Mouse (Mus musculus) hindbrain, embryonic 14.5 days (tissue): Measurements from ENCODE around the gene Slc25a17. TPM values are rescaled to one million over a fixed set of nuclear protein-coding genes. Genes with fewer than 3 reads are reported as not detected.

Source experiments
- ATAC-seq: fragments of 200-750 bp; cut with Nextera tagmentation; 2 replicates; pipeline ENCODE4 v1.8.0; 2017; ENCODE audit warnings: moderate number of reproducible peaks, mild to moderate bottlenecking, moderate TSS enrichment, moderate library complexity; ENCODE audit not compliant: low FRiP score
- DNase-seq: peaks from one replicate; pipeline ENCODE4 v3.0.0-alpha.2; 2015; ENCODE audit warnings: low spot score
- H3K27ac ChIP-seq: fragments of 300-500 bp; sonication (generic); 2 replicates; pipeline ENCODE4 v1.5.1; 2014; ENCODE audit warnings: mild to moderate bottlenecking, moderate library complexity
- H3K27me3 ChIP-seq: fragments of 300-500 bp; sonication (generic); 2 replicates; pipeline ENCODE4 v1.6.1; 2014; ENCODE audit warnings: mild to moderate bottlenecking, low read length, mixed read lengths; ENCODE audit not compliant: control insufficient read depth, insufficient read depth
- H3K36me3 ChIP-seq: fragments of 300-500 bp; sonication (generic); replicated peaks from 2 replicates; pipeline ENCODE4 v1.6.1; 2014; ENCODE audit not compliant: control insufficient read depth, insufficient read depth
- H3K4me1 ChIP-seq: fragments of 300-500 bp; sonication (generic); replicated peaks from 2 replicates; pipeline ENCODE4 v1.6.1; 2014; ENCODE audit warnings: antibody characterized with exemption, low read length, mixed read lengths; ENCODE audit not compliant: control insufficient read depth, insufficient read depth
- H3K4me2 ChIP-seq: fragments of 300-500 bp; sonication (generic); replicated peaks from 2 replicates; pipeline ENCODE4 v1.6.1; 2014; ENCODE audit warnings: mild to moderate bottlenecking, moderate library complexity
- H3K4me3 ChIP-seq: fragments of 300-500 bp; sonication (generic); replicated peaks from 2 replicates; pipeline ENCODE4 v1.5.1; 2014; ENCODE audit warnings: mild to moderate bottlenecking, low read length
- H3K9ac ChIP-seq: fragments of 300-500 bp; sonication (generic); 2 replicates; pipeline ENCODE4 v1.6.1; 2014
- H3K9me3 ChIP-seq: fragments of 300-500 bp; sonication (generic); 2 replicates; pipeline ENCODE4 v1.6.1; 2016; ENCODE audit warnings: low read length; ENCODE audit not compliant: control insufficient read depth
- WGBS: fragments of 180-500 bp; shearing (Covaris S2); extraction: QIAGEN DNeasy Blood & Tissue Kit; methylation state at CpG from one replicate; pipeline ENCODE4 v1.1.7; 2014; 5-methylcytosine and 5-hydroxymethylcytosine counted together
- polyA plus RNA-seq: library from polyadenylated mRNA; unstranded; fragments of >200 nt; fragmentation: Nextera tagmentation; extraction: Ambion mirVana; gene quantifications from 2 replicates; pipeline ENCODE4 v1.2.1, GENCODE M21; 2014

Gene Slc25a17
- polyA plus RNA-seq, 1 experiment from 2014 or later: 130 TPM

GRCm38 (mm10) chr15:81300520-81301069 lies 60.0 kb downstream of the Slc25a17 start:
- Histone ChIP-seq H3K4me2 (no peak overlapping the region), H3K4me3 (no peak overlapping the region), H3K9ac (no peak overlapping the region), H3K27me3 (no peaks in the 10 kb centered on the region), H3K27ac (no peak overlapping the region), H3K9me3 (no peaks in the 10 kb centered on the region), H3K36me3 (no peaks in the 10 kb centered on the region), H3K4me1 (no peaks in the 10 kb centered on the region)
- no peak for DNase-seq
- WGBS: 92% methylated on average over 3 of the region's 3 CpGs
- ATAC-seq: no peak

- no peaks in the 10 kb centered on the region for H3K36me3 ChIP-seq
- no peaks in the 10 kb centered on the region for H3K4me1 ChIP-seq
- H3K4me2 ChIP-seq: no peak overlapping the region
- H3K4me3 ChIP-seq: no peak overlapping the region
- H3K9me3 ChIP-seq: no peaks in the 10 kb centered on the region
- H3K9ac ChIP-seq: no peak overlapping the region
- H3K27ac ChIP-seq: no peak overlapping the region
- 92% methylated on average over 4 of the region's 4 CpGs for WGBS
- H3K27me3 ChIP-seq: no peaks in the 10 kb centered on the region
- DNase-seq: no peak
- no peak for ATAC-seq
Observed at GRCm38 (mm10) chr15:81299549-81299948, 61.1 kb downstream of the Slc25a17 start.

GRCm38 (mm10) chr15:81298213-81298612 lies 62.4 kb downstream of the Slc25a17 start:
- no peak overlapping the region for H3K27ac ChIP-seq
- 80% methylated on average over 6 of the region's 6 CpGs for WGBS
- DNase-seq: no peak
- H3K4me2 ChIP-seq: no peak overlapping the region
- H3K4me1 ChIP-seq: no peaks in the 10 kb centered on the region
- H3K27me3 ChIP-seq: no peaks in the 10 kb centered on the region
- H3K4me3 ChIP-seq: no peak overlapping the region
- no peaks in the 10 kb centered on the region for H3K36me3 ChIP-seq
- no peak overlapping the region for H3K9ac ChIP-seq
- ATAC-seq: no peak
- no peaks in the 10 kb centered on the region for H3K9me3 ChIP-seq

GRCm38 (mm10) chr15:81297543-81297942 lies 63.1 kb downstream of the Slc25a17 start:
- Histone ChIP-seq H3K27me3 (no peaks in the 10 kb centered on the region), H3K36me3 (no peaks in the 10 kb centered on the region), H3K9ac (no peak overlapping the region), H3K4me2 (no peak overlapping the region), H3K9me3 (no peaks in the 10 kb centered on the region), H3K27ac (no peak overlapping the region), H3K4me3 (no peak overlapping the region), H3K4me1 (no peaks in the 10 kb centered on the region)
- ATAC-seq (no peak), DNase-seq (no peak)
- WGBS: 89% methylated on average over 3 of the region's 3 CpGs

- DNase-seq (no peak), ATAC-seq (no peak)
- no peak overlapping the region for H3K27ac ChIP-seq
- no peaks in the 10 kb centered on the region for H3K27me3 ChIP-seq
- no peak overlapping the region for H3K9ac ChIP-seq
- no peak overlapping the region for H3K4me3 ChIP-seq
- no peaks in the 10 kb centered on the region for H3K9me3 ChIP-seq
- no peaks in the 10 kb centered on the region for H3K4me1 ChIP-seq
- H3K4me2 ChIP-seq: no peak overlapping the region
- no peaks in the 10 kb centered on the region for H3K36me3 ChIP-seq
- 95% methylated on average over 10 of the region's 10 CpGs for WGBS
Observed at GRCm38 (mm10) chr15:81294897-81295296, 65.7 kb downstream of the Slc25a17 start.

GRCm38 (mm10) chr15:81294386-81294785 lies 66.2 kb downstream of the Slc25a17 start:
- Histone ChIP-seq H3K27ac (no peak overlapping the region), H3K4me2 (no peak overlapping the region), H3K9ac (no peak overlapping the region), H3K4me1 (no peaks in the 10 kb centered on the region), H3K4me3 (no peak overlapping the region), H3K9me3 (no peaks in the 10 kb centered on the region), H3K36me3 (no peaks in the 10 kb centered on the region), H3K27me3 (no peaks in the 10 kb centered on the region)
- WGBS: 74% methylated on average over 12 of the region's 12 CpGs
- no peak for DNase-seq
- ATAC-seq: no peak

GRCm38 (mm10) chr15:81290747-81291146 lies 69.9 kb downstream of the Slc25a17 start:
- no peak for DNase-seq
- 87% methylated on average over 9 of the region's 9 CpGs for WGBS

GRCm38 (mm10) chr15:81290230-81290629 lies 70.4 kb downstream of the Slc25a17 start:
- H3K36me3 ChIP-seq: no peaks in the 10 kb centered on the region
- H3K27me3 ChIP-seq: no peaks in the 10 kb centered on the region
- H3K27ac ChIP-seq: no peak overlapping the region
- DNase-seq (no peak), ATAC-seq (no peak)
- 89% methylated on average over 4 of the region's 4 CpGs for WGBS
- no peaks in the 10 kb centered on the region for H3K9me3 ChIP-seq
- no peak overlapping the region for H3K4me2 ChIP-seq
- H3K9ac ChIP-seq: no peak overlapping the region
- no peak overlapping the region for H3K4me3 ChIP-seq
- no peaks in the 10 kb centered on the region for H3K4me1 ChIP-seq

More at GRCm38 (mm10) chr15:81290747-81291146, 69.9 kb downstream of the Slc25a17 start:
- ATAC-seq: no peak
- H3K4me2 ChIP-seq: no peak overlapping the region
- H3K4me1 ChIP-seq: no peaks in the 10 kb centered on the region
- no peaks in the 10 kb centered on the region for H3K9me3 ChIP-seq
- no peaks in the 10 kb centered on the region for H3K27me3 ChIP-seq
- H3K36me3 ChIP-seq: no peaks in the 10 kb centered on the region
- H3K27ac ChIP-seq: no peak overlapping the region
- no peak overlapping the region for H3K9ac ChIP-seq
- no peak overlapping the region for H3K4me3 ChIP-seq

- no peak overlapping the region for H3K9ac ChIP-seq
- ATAC-seq (no peak), DNase-seq (no peak)
Observed at GRCm38 (mm10) chr15:81284121-81284734, 76.4 kb downstream of the Slc25a17 start.

More at GRCm38 (mm10) chr15:81284121-81284734, 76.4 kb downstream of the Slc25a17 start:
- no peak overlapping the region for H3K27ac ChIP-seq
- no peaks in the 10 kb centered on the region for H3K4me1 ChIP-seq
- H3K4me3 ChIP-seq: no peak overlapping the region
- no peaks in the 10 kb centered on the region for H3K36me3 ChIP-seq
- H3K27me3 ChIP-seq: no peaks in the 10 kb centered on the region
- WGBS: 86% methylated on average over 9 of the region's 9 CpGs
- no peak overlapping the region for H3K4me2 ChIP-seq
- no peaks in the 10 kb centered on the region for H3K9me3 ChIP-seq
